Mouse (Mus musculus): ENCODE results near the gene Alg3.

Gene Alg3

GRCm38 (mm10) chr16:20604705-20605104 lies 6.8 kb downstream of the Alg3 start:
- DNase-seq (ENCODE audit: low spot score) = no peak

GRCm38 (mm10) chr16:20600511-20600910 lies 11.0 kb downstream of the Alg3 start:
- no peak for DNase-seq (ENCODE audit: low spot score)

- no peak for DNase-seq (ENCODE audit: low spot score)
Measured at GRCm38 (mm10) chr16:20596687-20597441, 14.7 kb downstream of the Alg3 start.

GRCm38 (mm10) chr16:20595737-20596136 lies 15.8 kb downstream of the Alg3 start:
- DNase-seq (ENCODE audit: low spot score) = no peak

- DNase-seq (ENCODE audit: low spot score) = no peak
Measured at GRCm38 (mm10) chr16:20595060-20595673, 16.4 kb downstream of the Alg3 start.

GRCm38 (mm10) chr16:20591076-20591705 lies 20.3 kb downstream of the Alg3 start:
- no peak for DNase-seq (ENCODE audit: low spot score)

- DNase-seq (ENCODE audit: low spot score) = no peak
Measured at GRCm38 (mm10) chr16:20590680-20591038, 20.9 kb downstream of the Alg3 start.

- peak; percentile 30 for DNase-seq (ENCODE audit: low spot score)
Measured at GRCm38 (mm10) chr16:20589939-20590679, 21.4 kb downstream of the Alg3 start.

- no peak for DNase-seq (ENCODE audit: low spot score)
Measured at GRCm38 (mm10) chr16:20589366-20589938, 22.1 kb downstream of the Alg3 start, which contains the start of gene Vwa5b2. Gene Vwa5b2 (plus strand): TSS chr16:20589471.

GRCm38 (mm10) chr16:20565075-20565474 lies 46.5 kb downstream of the Alg3 start:
- no peak for DNase-seq (ENCODE audit: low spot score)

- DNase-seq (ENCODE audit: low spot score) = no peak
Measured at GRCm38 (mm10) chr16:20557381-20557780, 54.2 kb downstream of the Alg3 start.
